Mouse (Mus musculus) ovary, postnatal 10 days (tissue): ENCODE results near the gene Mrps35.

Source experiments
- DNase-seq: peaks from one replicate; pipeline ENCODE4 v3.0.0; 2022; ENCODE audit warnings: low spot score

The Mrps35 gene

GRCm38 (mm10) chr6:147030096-147030885 is 12.3 kb upstream of the Mrps35 start:
- no peak for DNase-seq

- no peak for DNase-seq
These were observed 10.2 kb upstream of the Mrps35 start, which contains the start of gene Rep15 for GRCm38 (mm10) chr6:147032303-147032925. Rep15 (plus strand) TSS chr6:147032584.

- DNase-seq = no peak
These were observed 1.1 kb downstream of the Mrps35 start for GRCm38 (mm10) chr6:147043633-147044032.

- DNase-seq = no peak
These were observed 6.8 kb downstream of the Mrps35 start for GRCm38 (mm10) chr6:147049239-147049805.

GRCm38 (mm10) chr6:147051666-147052065 is 9.1 kb downstream of the Mrps35 start:
- DNase-seq = no peak

- no peak for DNase-seq
These were observed 9.9 kb downstream of the Mrps35 start for GRCm38 (mm10) chr6:147052440-147052839.

- DNase-seq = no peak
These were observed 11.5 kb downstream of the Mrps35 start for GRCm38 (mm10) chr6:147053785-147054646.

GRCm38 (mm10) chr6:147055374-147055977 is 12.9 kb downstream of the Mrps35 start:
- no peak for DNase-seq

GRCm38 (mm10) chr6:147059326-147059725 is 16.8 kb downstream of the Mrps35 start:
- no peak for DNase-seq

- no peak for DNase-seq
These were observed 19.1 kb downstream of the Mrps35 start for GRCm38 (mm10) chr6:147061630-147062029.

GRCm38 (mm10) chr6:147062034-147062433 is 19.5 kb downstream of the Mrps35 start:
- DNase-seq = no peak

- DNase-seq = no peak
These were observed 20.1 kb downstream of the Mrps35 start for GRCm38 (mm10) chr6:147062694-147063093.

GRCm38 (mm10) chr6:147064226-147064943 is 21.8 kb downstream of the Mrps35 start:
- DNase-seq = no peak

- DNase-seq = no peak
These were observed 22.3 kb downstream of the Mrps35 start for GRCm38 (mm10) chr6:147064944-147065261.

- no peak for DNase-seq
These were observed 33.3 kb downstream of the Mrps35 start for GRCm38 (mm10) chr6:147075808-147076387.

- no peak for DNase-seq
These were observed 34.3 kb downstream of the Mrps35 start for GRCm38 (mm10) chr6:147076878-147077277.

GRCm38 (mm10) chr6:147079919-147080318 is 37.4 kb downstream of the Mrps35 start:
- DNase-seq = no peak

GRCm38 (mm10) chr6:147085398-147086040 is 43.0 kb downstream of the Mrps35 start:
- no peak for DNase-seq

GRCm38 (mm10) chr6:147086594-147087225 is 44.1 kb downstream of the Mrps35 start, which contains the start of gene Mansc4:
Mansc4 (minus strand) TSS chr6:147087032.
- peak; percentile 18 for DNase-seq

GRCm38 (mm10) chr6:147087736-147088135 is 45.2 kb downstream of the Mrps35 start:
- DNase-seq = no peak
